In genomic region chr3:123385118-123385485, GRCm38 (mm10) we compare ENCODE assay signal across 8 mouse cellular contexts. TPM values are rescaled to one million over a fixed set of nuclear protein-coding genes. Genes with fewer than 3 reads are reported as not detected.
DNase-seq lines count a peak whose midpoint lies in the region; ATAC-seq and TF ChIP-seq lines count a peak whose summit lies in the region.

No protein-coding gene starts in this region.

- ATAC-seq in heart, embryonic 11.5 days (replicated peaks; ENCODE audit: insufficient number of reproducible peaks, low FRiP score, low TSS enrichment) = no peak
- ATAC-seq in limb, embryonic 15.5 days (ENCODE audit: insufficient number of reproducible peaks, low FRiP score, low TSS enrichment, low read depth) = no peak
- no peak for ATAC-seq in stomach, postnatal 0 days (ENCODE audit: low FRiP score, low TSS enrichment)

- H3K9ac ChIP-seq in heart, embryonic 11.5 days (ENCODE audit: low read depth, low read length) = peak overlapping the region; percentile 85
- peak overlapping the region; percentile 50 for H3K9ac ChIP-seq in limb, embryonic 15.5 days
- H3K9ac ChIP-seq in stomach, postnatal 0 days (ENCODE audit: low read length) = peak overlapping the region; percentile 76

- peak overlapping the region; percentile 80 for H3K4me3 ChIP-seq in heart, embryonic 11.5 days (ENCODE audit: low read depth, low read length)
- H3K4me3 ChIP-seq in limb, embryonic 15.5 days = peak overlapping the region; percentile 79
- H3K4me3 ChIP-seq in stomach, postnatal 0 days (ENCODE audit: low read depth, low read length) = peak overlapping the region; percentile 74

- H3K27me3 ChIP-seq in heart, embryonic 11.5 days (ENCODE audit: control insufficient read depth, insufficient read depth, low read length) = no peaks in the 10 kb centered on the region
- peaks cover 4% of the 10 kb centered on the region; the same call in 1 of the 2 replicates for H3K27me3 ChIP-seq in limb, embryonic 15.5 days
- no peaks in the 10 kb centered on the region for H3K27me3 ChIP-seq in stomach, postnatal 0 days (ENCODE audit: control insufficient read depth, insufficient read depth, low read length)

- peak overlapping the region; percentile 89 for H3K27ac ChIP-seq in heart, embryonic 11.5 days (ENCODE audit: low read depth, low read length)
- H3K27ac ChIP-seq in limb, embryonic 15.5 days = peak overlapping the region; percentile 92
- H3K27ac ChIP-seq in stomach, postnatal 0 days (replicated peaks) = peak overlapping the region; percentile 93; the same call in 1 of the 2 replicates

- H3K9me3 ChIP-seq in heart, embryonic 11.5 days (replicated peaks; ENCODE audit: control insufficient read depth, low read length) = no peaks in the 10 kb centered on the region
- H3K9me3 ChIP-seq in limb, embryonic 15.5 days = no peaks in the 10 kb centered on the region
- H3K9me3 ChIP-seq in stomach, postnatal 0 days (ENCODE audit: control insufficient read depth, low read length) = no peaks in the 10 kb centered on the region

- no peak for TF ChIP-seq CTCF in stomach, postnatal 0 days (IDR thresholded peaks at IDR 0.05; ENCODE audit: low read depth)

- WGBS in heart, embryonic 11.5 days (ENCODE audit: insufficient replicate concordance) = 8% methylated on average over 6 of the region's 6 CpGs
- WGBS in limb, embryonic 15.5 days = 10% methylated on average over 6 of the region's 6 CpGs
- 10% methylated on average over 6 of the region's 6 CpGs for WGBS in stomach, postnatal 0 days

- H3K36me3 ChIP-seq in heart, embryonic 11.5 days (ENCODE audit: control insufficient read depth, insufficient read depth, low read length) = no peaks in the 10 kb centered on the region
- H3K36me3 ChIP-seq in limb, embryonic 15.5 days = peaks cover 7% of the 10 kb centered on the region
- no peaks in the 10 kb centered on the region for H3K36me3 ChIP-seq in stomach, postnatal 0 days (ENCODE audit: control insufficient read depth, insufficient read depth, low read length)

- H3K4me2 ChIP-seq in heart, embryonic 11.5 days = peak overlapping the region; percentile 82
- peak overlapping the region; percentile 57 for H3K4me2 ChIP-seq in limb, embryonic 15.5 days
- peak overlapping the region; percentile 76 for H3K4me2 ChIP-seq in stomach, postnatal 0 days (replicated peaks; ENCODE audit: low read depth)

- no peak for TF ChIP-seq EP300 in stomach, postnatal 0 days (optimal IDR thresholded peaks at IDR 0.05)

- DNase-seq in heart, adult 11 months = no peak
- peak; percentile 11 for DNase-seq in thymus, postnatal 4 days
- DNase-seq in thymus, postnatal 36 days = no peak
- DNase-seq in stomach, postnatal 0 days (ENCODE audit: low spot score) = no peak
- no peak for DNase-seq in adrenal gland, adult 2 months
- DNase-seq in natural killer cell, adult 2 months (ENCODE audit: low spot score in 2 of 2) = no peak

- H3K4me1 ChIP-seq in heart, embryonic 11.5 days (ENCODE audit: control insufficient read depth, insufficient read depth, low read length) = peaks cover 7% of the 10 kb centered on the region; the same call in 1 of the 2 replicates
- peaks cover 5% of the 10 kb centered on the region; the same call in 1 of the 2 replicates for H3K4me1 ChIP-seq in limb, embryonic 15.5 days
- H3K4me1 ChIP-seq in stomach, postnatal 0 days (replicated peaks; ENCODE audit: control insufficient read depth, insufficient read depth) = no peaks in the 10 kb centered on the region

RNA-seq across cellular contexts. Expression of gene Mettl14, which starts 0.8 kb away (rescaled TPM):
- polyA plus RNA-seq in heart, embryonic 11.5 days (2014; fragmentation: Nextera tagmentation; extraction: Ambion mirVana) = 17.9 and 22.4 TPM in 2 replicates
- 23.8 and 24.6 TPM in 2 replicates for polyA plus RNA-seq in limb, embryonic 15.5 days (2015; fragmentation: Nextera tagmentation; extraction: Ambion mirVana)
- 10.5 and 11.3 TPM in 2 replicates for polyA plus RNA-seq in stomach, postnatal 0 days (2015; fragmentation: Nextera tagmentation; extraction: Ambion mirVana)
- total RNA-seq in adrenal gland, adult 2 months (2021) = 10 to 100 TPM; 18.4 to 19.5 TPM
- polyA plus RNA-seq in adrenal gland, adult 2 months (2012; rRNA removed) = 2.8 and 3.9 TPM in 2 replicates
